ENCODE assay signal across 13 mouse cellular contexts in the genomic region with DNA sequence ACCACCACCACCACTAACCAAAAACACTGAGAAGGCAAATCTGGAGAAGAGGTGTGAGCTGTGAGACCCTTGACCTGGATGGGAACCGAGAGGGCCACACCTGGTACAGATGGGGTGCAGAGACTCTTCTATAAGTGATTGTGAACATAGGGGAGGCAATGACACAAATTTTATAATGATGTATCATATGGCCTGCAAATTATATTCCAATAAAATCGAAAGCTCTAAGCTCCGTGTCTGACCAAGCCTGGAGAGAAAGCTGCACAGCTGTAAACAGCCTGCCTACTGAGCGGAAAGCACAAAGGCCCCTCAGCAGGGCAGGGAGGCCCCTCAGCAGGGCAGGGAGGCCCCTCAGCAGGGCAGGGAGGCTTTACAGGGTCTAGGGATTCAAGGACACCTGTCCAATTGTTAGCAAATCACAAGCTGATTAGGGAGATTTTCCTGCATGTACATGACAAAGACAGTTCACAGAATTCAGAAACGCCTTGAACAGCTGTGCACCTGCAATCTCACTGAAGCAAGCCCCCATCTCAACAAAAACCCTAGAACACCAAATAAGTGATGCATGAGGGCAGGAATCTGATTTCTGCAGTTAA. TPM values are rescaled to one million over a fixed set of nuclear protein-coding genes. Genes with fewer than 3 reads are reported as not detected.
DNase-seq lines count a peak whose midpoint lies in the region; ATAC-seq lines count a peak whose summit lies in the region.
"Had no signal": no experiment of that assay in that cellular context is flagged by ENCODE, and none has a peak within 500 bp of the region (broad histone marks: within the 10 kb centered on the region; RNA-seq: fewer than 3 reads in every experiment).

No protein-coding gene starts in this region.

- peaks cover 10% of the 10 kb centered on the region for H3K4me1 ChIP-seq in kidney, embryonic 14.5 days (ENCODE audit: control insufficient read depth, insufficient read depth, low read length)
- H3K4me1 ChIP-seq in embryonic facial prominence, embryonic 10.5 days: peaks cover 39% of the 10 kb centered on the region
- peaks cover 24% of the 10 kb centered on the region for H3K4me1 ChIP-seq in hindbrain, embryonic 12.5 days

- no peak overlapping the region for H3K4me2 ChIP-seq in kidney, embryonic 14.5 days (replicated peaks; ENCODE audit: low read depth, low read length)
- H3K4me2 ChIP-seq in hindbrain, embryonic 12.5 days (replicated peaks): no peak overlapping the region

- 0 out of 2 replicates have a peak overlapping the region, but pooled peaks have one; percentile 19 for H3K27ac ChIP-seq in kidney, embryonic 14.5 days (ENCODE audit: low read depth, low read length)
- H3K27ac ChIP-seq in embryonic facial prominence, embryonic 10.5 days (replicated peaks): peak overlapping the region; percentile 75
- 0 out of 2 replicates have a peak overlapping the region, but pooled peaks have one; percentile 49 for H3K27ac ChIP-seq in hindbrain, embryonic 12.5 days

- DNase-seq in kidney, adult 8-10 months: no peak
- DNase-seq in embryonic facial prominence, embryonic 10.5 days (ENCODE audit: low spot score): no peak
- peak; percentile 42 for DNase-seq in retina, embryonic 14.5 days (ENCODE audit: low spot score)
- DNase-seq in cerebellum, adult 9-10 months: no peak
- no peak for DNase-seq in frontal cortex, adult 2 months (ENCODE audit: extremely low spot score in 1 of 2, low spot score in 1 of 2)
- DNase-seq in kidney, postnatal 36 days: no peak
- DNase-seq: adrenal gland, postnatal 25 days; cerebellum, postnatal 36 days; gastrocnemius, adult 2 months had no signal

- H3K36me3 ChIP-seq in kidney, embryonic 14.5 days (ENCODE audit: control insufficient read depth, insufficient read depth, low read length): peaks cover 84% of the 10 kb centered on the region
- peaks cover 60% of the 10 kb centered on the region for H3K36me3 ChIP-seq in embryonic facial prominence, embryonic 10.5 days (replicated peaks)
- H3K36me3 ChIP-seq in hindbrain, embryonic 12.5 days: peaks cover 52% of the 10 kb centered on the region

- 36% methylated on average over 5 of the region's 5 CpGs for WGBS in kidney, embryonic 14.5 days
- WGBS in embryonic facial prominence, embryonic 10.5 days: 26% methylated on average over 5 of the region's 5 CpGs
- WGBS in hindbrain, embryonic 12.5 days: 9% methylated on average over 5 of the region's 5 CpGs

- H3K4me3 ChIP-seq in kidney, embryonic 14.5 days (ENCODE audit: low read length): no peak overlapping the region
- H3K4me3 ChIP-seq in embryonic facial prominence, embryonic 10.5 days: 0 out of 2 replicates have a peak overlapping the region, but pooled peaks have one; percentile 3
- H3K4me3 ChIP-seq in hindbrain, embryonic 12.5 days: no peak overlapping the region
- H3K4me3 ChIP-seq: gastrocnemius, adult 2 months; megakaryocyte, embryonic 14.5 days had no signal

- ATAC-seq in kidney, embryonic 14.5 days (ENCODE audit: low FRiP score, low TSS enrichment): no peak; the same call in 1 of the 2 replicates
- ATAC-seq in hindbrain, embryonic 12.5 days (ENCODE audit: low FRiP score): no peak

- no peaks in the 10 kb centered on the region for H3K9me3 ChIP-seq in kidney, embryonic 14.5 days (ENCODE audit: control insufficient read depth, low read length)
- no peaks in the 10 kb centered on the region for H3K9me3 ChIP-seq in embryonic facial prominence, embryonic 10.5 days
- no peaks in the 10 kb centered on the region for H3K9me3 ChIP-seq in hindbrain, embryonic 12.5 days (replicated peaks)
- H3K9me3 ChIP-seq: megakaryocyte, embryonic 14.5 days had no signal

- H3K27me3 ChIP-seq in kidney, embryonic 14.5 days (ENCODE audit: control insufficient read depth, insufficient read depth, low read length): no peaks in the 10 kb centered on the region
- no peaks in the 10 kb centered on the region for H3K27me3 ChIP-seq in embryonic facial prominence, embryonic 10.5 days (replicated peaks; ENCODE audit: low read depth, poor library complexity, severe bottlenecking)
- 0 out of 2 replicates have a peak, but pooled peaks cover 5% of the 10 kb centered on the region for H3K27me3 ChIP-seq in hindbrain, embryonic 12.5 days
- H3K27me3 ChIP-seq: CH12.LX; megakaryocyte, embryonic 14.5 days had no signal

- H3K9ac ChIP-seq in kidney, embryonic 14.5 days (ENCODE audit: low read depth, low read length): no peak overlapping the region; the same call in 1 of the 2 replicates
- H3K9ac ChIP-seq in hindbrain, embryonic 12.5 days: peak overlapping the region; percentile 39; the same call in 1 of the 2 replicates

RNA-seq across cellular contexts. Expression of gene Crtc3, which starts 57.6 kb away (rescaled TPM):
- polyA plus RNA-seq in kidney, embryonic 14.5 days (2014; fragmentation: Nextera tagmentation; extraction: Ambion mirVana): 21.1 and 27.3 TPM in 2 replicates
- 9.0 and 11.2 TPM in 2 replicates for polyA plus RNA-seq in embryonic facial prominence, embryonic 10.5 days (2016; fragmentation: Nextera tagmentation; extraction: Ambion mirVana)
- 13.8 and 15.3 TPM in 2 replicates for polyA plus RNA-seq in hindbrain, embryonic 12.5 days (2016; fragmentation: Nextera tagmentation; extraction: Ambion mirVana)
- polyA plus RNA-seq in frontal cortex, adult 2 months (2012; rRNA removed): 15.9 and 16.8 TPM in 2 replicates

Comparison
In these comparisons a context has a peak if more than half of its experiments do, and no peak if none do; other contexts are left out.
1. H3K27ac ChIP-seq: peak in every context shown above with its lines; median percentile 75 in embryonic facial prominence, embryonic 10.5 days; 49 in hindbrain, embryonic 12.5 days; 19 in kidney, embryonic 14.5 days.